Mouse (Mus musculus): ENCODE measurements around the gene Srgap1.
A peak's percentile ranks its signal among the peaks of the same experiment; 100 is the strongest.

The Srgap1 gene

DNA sequence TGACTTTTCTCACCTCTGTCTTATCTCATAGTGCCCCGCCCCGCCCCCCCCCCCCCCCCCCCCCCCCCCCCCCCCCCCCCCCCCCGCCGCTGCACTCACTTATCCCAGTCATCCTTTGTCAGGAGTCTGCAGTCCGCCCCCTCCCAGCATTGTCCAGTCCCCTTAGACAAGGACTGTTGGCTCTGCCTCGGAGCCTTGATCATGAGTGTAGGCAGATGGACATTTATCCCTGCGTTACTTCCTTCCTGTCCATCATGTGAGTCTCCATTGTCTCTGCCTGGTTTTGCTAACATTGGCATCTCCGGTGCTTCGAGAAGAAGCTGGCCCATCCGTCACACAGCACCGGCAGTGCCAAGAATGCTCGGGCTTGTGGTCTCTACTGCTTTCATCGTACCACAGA, 283.9 kb downstream of the Srgap1 start:
- DNase-seq (ENCODE audit: low spot score), result no peak

DNA sequence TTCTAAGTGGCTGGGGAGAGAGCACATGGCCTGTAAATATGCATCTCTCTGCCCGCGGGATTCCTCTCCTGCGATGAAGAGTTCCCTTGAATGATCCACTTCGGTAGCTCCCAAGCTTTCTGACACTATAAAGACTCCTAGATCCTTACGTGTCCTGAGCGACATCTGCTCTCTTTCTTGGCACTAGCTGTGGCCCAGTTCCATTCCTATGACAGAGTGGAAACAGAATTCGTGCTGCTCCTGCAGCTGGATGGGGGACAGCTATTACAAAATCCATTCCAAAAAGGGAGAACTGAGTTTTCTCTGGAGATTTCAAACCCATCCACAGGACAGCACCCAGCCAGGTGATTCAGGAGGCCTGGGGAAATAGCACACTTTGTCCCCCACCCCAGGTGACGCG, 285.0 kb downstream of the Srgap1 start:
- DNase-seq (ENCODE audit: low spot score), result no peak

DNA sequence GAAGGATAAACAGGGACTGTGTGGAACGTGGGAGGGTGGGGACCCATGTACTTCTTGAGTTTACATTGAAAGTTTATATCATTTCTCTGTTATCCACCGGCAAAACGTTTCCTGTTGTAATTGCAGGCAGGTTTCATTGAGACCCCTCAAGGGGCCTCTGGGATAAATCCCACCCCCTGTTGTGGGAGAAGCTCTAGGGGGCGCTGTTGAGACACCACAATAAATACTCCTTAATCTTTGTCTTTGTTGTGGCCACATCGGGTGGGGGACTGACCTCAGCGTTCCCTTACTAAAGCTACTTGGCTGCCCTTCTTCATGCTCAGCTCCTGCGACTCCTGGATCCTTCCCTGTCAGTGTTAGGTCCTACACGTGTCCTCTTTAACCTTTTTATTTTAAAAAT, 288.0 kb downstream of the Srgap1 start:
- DNase-seq (ENCODE audit: low spot score), result no peak

DNA sequence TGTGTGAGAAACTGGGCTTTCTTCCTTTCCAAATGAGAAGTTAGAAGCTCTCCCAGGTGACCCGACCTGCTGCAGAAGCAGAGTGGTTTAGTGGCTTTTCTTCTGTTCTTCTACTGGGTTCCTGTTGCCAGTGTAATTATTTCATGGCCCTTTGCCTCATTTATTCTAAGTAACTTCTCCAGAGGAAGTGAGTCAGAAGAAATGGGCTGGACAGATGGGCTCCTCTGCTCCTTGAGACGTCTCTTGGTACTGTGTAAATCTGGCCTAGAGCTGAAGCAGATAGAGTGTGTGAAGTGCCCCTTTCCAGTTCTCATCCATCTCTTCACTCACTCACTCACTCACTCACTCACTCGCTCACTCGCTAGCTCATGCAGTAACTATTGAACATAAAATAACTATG, 290.4 kb downstream of the Srgap1 start:
- no peak for DNase-seq (ENCODE audit: low spot score)

DNA sequence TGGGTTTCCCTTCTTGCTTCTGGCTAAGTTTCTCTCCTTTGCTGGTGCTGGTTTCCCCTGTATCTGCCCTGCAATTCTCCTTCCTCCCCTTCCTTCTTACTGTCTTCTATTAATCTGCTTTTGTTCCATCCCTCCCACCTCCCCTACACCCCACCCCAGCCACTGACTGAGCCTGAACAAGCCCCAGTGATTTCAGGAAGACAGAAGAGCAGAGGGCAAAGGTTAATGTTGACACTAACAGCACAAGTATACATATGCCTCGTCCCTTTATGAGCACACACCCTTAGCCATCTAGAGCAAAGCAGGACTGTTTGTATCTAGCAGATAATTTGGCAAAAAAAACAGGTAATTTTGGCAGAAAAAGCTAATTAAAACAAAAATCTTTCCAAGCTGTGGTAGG, 291.3 kb downstream of the Srgap1 start:
- no peak for DNase-seq (ENCODE audit: low spot score)

DNA sequence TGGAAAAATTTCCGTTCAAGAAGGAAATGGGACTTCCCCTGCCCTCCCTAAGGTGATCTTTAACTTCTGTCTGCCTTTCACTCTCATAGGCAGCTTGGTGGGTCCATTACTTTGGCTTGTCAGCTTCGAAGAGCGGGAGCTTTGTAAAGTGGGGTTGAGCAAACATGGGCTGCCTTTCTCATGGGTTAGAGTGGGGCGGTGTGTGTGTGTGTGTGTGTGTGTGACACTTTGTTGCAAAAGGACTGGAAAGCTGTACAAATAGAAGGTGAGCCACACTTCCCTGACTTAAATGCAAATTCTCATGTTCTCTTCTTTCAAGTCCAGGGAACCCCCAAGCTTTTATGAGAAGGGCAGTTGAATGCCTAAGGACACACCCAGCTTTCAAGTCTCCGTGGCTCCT, 292.9 kb downstream of the Srgap1 start:
- DNase-seq (ENCODE audit: low spot score), result no peak

DNA sequence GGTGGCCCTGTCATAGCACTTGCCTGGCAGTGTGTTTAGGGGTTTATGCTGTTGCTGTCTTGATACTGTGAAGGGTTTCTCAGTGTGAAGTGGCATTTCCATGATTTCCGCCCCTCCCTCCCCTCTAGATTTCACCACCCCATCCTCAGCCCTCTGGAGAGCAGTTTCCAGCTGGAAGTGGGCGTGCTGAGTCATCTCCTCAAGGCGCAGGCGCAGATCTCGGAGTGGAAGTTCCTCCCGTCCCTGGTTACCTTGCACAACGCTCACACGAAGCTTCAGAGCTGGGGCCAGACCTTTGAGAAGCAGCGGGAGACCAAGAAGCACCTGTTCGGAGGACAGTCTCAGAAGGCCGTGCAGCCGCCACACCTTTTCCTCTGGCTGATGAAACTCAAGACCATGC, 296.9 kb downstream of the Srgap1 start:
- DNase-seq (ENCODE audit: low spot score), result no peak

DNA sequence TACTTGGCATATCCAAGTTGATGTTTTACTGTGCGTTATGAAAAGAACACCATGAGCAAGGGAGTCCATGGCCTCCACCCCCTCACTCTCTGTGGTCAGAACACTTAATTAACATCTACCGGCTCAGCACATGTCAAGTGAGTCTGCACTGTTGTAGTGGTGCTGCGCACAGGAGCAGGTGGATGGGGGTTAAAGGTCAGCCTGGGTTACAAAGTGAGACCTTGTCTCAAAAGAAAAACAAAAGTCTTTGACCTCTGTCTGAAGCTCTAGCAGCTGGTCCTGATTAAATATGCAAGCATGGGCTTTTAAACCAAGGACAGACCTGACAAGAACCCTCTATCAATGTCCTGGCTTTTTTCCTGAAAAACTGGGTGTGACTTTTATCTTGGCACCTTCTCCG, 304.8 kb downstream of the Srgap1 start:
- no peak for DNase-seq (ENCODE audit: low spot score)

DNA sequence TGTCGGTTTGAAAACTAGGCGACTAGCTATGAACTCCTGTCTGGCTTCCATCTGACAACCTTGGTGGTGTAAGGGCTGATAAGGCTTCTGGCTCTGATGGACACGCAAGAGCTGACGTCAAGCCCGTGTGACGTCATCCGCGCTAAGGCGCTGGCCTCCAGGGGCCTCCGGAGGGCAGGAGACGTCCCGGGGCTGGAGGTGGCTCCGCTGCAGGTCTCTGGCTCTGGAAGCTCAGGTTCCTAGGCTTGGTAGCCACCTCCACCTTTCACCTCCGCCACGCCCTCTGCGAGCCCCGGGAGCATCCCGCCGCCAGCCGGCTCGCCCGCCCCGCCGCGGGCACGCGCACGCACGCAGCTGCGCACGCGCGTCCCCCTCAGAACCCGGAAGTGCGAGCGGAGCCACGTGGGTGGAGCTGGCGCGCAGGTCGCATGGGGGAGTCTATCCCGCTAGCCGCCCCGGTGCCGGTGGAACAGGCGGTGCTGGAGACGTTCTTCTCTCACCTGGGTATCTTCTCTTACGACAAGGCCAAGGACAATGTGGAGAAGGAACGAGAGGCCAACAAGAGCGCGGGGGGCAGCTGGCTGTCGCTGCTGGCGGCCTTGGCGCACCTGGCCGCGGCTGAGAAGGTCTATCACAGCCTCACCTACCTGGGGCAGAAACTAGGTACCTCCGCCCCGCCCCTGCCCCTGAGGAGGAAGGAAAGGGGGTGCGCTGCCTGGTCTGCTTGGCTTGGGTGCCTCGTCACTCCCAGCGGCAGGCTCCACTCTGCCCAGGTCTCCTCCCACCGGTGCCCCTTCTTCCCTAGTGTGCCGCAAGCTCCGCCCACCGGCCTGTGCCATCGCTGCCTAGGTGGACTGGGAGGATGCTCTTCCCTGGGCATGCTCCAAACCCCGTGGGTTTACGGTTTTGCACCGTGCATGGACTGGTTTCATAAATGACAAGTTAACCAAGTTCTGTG, 307.3 kb downstream of the Srgap1 start, which contains the start of gene BC048403:
Gene BC048403 (plus strand): TSS at position 390 of the 958 bp plus-strand sequence.
- peak; percentile 83 for DNase-seq (ENCODE audit: low spot score)

DNA sequence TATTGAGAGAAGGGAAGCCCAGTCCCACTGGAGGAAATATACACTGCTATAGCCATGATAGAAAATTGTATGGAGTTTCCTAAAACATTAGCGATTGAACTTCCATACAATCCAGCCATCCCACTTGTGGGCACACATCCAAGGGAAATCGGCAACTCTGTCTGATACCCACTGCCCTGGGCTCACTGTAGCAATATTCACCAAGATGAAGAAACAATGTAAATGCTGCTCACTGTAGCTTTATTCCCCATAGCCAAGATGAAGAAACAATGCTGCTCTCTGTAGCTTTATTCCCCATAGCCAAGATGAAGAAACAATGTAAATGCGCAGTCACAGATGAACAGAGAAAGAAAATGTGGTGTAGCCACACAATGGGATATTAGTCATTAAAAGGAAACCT, 309.9 kb downstream of the Srgap1 start:
- no peak for DNase-seq (ENCODE audit: low spot score)

DNA sequence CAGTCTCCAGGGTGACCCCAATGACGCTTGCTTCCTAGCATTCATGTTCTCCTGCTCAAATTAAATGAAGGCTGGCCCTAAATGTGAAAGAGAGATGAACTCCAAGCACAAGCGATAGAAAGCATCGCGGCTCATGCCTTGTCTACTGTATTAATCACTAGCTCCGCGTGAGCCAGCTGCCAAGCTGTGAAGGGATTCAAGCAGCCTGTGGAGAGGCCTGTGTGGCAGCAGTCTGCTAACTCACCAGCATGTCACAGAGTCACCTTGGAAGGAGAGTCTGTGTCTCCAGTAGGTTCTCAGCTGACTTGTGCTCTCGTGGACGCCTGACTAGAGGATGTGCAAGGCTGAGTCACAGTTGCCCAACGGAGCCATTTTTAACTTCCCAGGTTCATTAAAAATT, 314.6 kb downstream of the Srgap1 start:
- DNase-seq (ENCODE audit: low spot score), result no peak

DNA sequence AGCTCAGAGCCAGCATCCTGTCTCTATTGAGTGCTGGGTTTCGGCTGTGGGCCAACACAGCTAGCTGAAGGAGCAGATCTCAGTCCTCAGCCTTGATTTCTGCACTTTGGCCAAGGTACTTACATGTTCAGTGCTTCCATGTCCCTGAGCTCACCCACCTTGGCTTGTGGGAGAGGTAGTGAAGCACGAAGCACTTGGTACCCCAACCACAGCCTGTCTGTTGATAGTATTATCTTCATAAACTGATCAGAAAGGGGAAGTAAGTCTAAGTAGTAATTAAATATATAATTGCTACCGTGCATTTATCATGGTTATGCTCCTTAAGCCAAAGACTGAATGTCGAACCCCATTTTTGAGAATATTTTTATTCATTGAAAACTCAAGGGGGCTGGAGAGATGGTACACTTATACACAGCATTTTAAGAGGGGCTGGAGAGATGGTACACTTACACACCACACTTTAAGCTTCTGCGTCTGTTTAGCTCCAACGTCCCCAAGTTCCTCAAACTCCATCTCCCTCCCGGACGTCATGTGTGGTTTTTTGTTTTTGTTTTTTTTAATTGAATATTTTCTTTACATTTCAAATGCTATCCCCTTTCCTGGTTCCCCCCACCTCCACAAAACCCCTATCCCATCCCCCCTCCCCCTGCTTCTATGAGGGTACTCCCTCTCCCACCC, 315.9 kb downstream of the Srgap1 start:
- no peak for DNase-seq (ENCODE audit: low spot score)
